Mouse (Mus musculus): ENCODE data around the gene Abcb11.
A peak's percentile ranks its signal among the peaks of the same experiment; 100 is the strongest.

The Abcb11 gene

DNA sequence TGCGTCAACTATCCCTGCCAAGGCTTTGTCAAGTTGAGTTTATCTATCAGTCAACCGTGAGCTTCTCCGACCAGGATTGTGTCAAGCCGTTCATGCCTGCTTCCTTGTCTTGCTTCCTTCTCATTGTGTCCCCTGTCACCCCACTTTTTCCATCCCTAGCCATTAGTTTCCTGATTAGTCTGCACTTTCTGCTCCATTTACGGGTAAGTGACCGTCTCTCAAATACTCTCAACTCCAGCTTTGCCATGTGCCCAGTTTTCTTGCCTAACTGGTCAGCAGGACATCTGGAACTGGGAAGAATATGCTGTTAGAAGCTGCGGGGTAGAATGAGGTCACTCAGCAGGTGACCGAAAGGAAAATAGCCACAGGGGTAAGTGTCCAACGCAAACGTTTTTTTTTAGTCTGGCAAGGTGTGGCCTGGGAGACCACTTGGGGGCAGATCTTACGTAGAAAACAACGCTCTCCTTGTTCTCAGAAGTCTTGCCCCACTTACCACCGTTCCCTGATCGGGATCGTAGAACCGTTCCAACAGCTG is 94.1 kb downstream of the Abcb11 start:
- no peak for DNase-seq

DNA sequence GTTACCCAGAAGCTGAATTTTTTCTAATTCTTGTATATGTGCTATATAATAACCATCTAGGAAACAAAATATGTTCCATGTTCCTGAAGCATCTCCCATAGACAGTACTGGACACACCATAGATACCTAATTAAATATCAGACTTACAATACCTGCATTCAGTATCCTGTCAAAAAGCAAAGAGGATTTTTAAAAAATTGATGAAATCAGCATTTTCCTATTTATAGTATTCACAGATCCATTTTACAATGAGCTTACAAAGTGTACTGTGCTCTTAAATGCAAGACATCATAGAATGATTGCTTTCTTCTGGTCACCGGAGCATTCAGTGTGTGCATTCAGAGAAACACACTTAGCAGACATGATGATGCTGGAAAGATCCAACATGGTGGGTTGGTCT is 95.3 kb downstream of the Abcb11 start:
- DNase-seq = no peak

DNA sequence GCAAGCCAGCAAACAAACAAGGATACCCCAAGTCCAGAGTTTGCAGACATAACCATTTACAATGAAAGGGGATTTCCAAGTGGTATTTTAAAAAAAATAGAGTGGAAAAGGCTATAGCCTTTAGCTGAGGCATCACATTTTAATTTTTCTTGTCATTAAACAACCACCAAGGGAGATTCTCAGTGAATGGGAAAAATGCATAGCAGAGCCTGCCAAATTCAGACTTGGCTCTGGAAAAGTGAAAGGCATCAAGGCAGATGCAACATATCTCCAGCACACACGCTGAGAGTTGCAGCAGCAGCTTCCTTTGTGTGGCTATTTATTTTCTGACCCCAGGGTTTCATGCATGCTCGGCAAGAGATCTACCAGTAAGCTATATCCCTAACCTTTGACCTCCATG is 97.5 kb downstream of the Abcb11 start:
- no peak for DNase-seq

DNA sequence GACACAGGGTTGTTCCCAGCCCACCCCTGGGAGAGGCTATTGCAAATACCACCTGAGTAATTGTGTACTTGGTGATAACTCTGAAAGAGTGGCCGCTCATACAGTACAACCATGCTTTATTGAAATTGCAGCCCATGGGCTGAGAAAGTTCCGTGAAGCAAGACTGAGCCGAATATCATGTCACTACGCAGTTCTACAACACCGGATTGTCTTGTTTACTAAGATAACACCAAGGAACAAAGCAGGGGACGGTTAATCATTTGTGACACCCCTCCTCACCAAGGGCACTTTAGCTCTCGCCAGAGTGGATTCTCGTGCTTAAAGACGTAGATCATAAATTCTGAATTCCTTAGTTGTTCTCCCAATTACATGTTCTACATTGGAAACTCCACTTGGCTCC is 103.1 kb downstream of the Abcb11 start:
- DNase-seq = no peak

DNA sequence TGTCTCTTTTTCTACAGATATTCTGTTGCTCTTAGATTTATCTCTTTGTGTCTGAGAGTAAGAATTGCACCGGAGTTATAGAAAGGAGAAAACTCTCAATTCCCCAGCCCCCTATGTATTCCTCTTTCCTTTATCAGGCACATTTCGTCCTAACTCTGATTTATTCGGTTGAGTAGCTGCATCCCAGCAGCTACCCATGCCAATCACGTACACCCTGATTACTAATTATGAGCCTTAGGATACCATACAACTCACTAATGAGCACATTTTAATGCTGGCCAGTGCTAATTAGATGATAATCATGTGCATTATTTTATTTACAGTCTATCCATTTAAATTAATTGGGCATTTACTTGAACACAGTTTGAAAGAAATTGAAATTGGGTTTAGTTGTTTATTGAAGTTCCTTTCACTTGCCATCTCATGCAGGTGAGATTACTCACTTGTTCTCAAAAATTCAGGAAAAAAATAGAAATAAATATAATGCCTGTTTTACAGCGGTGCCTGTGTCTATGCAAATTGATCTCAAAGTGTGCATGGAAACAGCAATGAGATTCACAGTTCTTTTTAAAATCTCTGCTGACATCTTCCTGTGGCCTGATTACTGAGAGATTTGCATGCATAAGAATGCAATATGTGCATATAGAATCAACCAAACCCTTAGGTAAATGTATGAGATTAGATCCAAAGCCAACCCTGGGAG is 107.3 kb downstream of the Abcb11 start:
- no peak for DNase-seq

DNA sequence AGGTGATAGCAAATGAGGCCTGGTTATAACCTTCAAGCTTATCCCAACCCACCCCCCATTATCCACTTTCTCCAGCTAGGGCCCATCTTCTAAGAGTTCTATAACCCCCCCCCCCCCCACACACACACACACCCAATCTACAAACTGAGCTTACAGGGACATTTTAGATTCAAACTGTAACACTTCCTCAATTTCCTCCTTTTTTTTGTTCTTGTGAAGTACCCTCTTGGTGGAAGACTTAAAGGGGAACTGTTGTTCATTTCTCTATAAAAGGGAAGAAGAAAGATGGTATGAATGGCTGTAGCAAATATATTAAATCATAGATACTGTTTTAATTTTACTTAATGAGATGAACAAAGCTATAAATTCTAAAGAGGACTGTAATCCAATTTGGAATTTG is 110.3 kb downstream of the Abcb11 start:
- no peak for DNase-seq

DNA sequence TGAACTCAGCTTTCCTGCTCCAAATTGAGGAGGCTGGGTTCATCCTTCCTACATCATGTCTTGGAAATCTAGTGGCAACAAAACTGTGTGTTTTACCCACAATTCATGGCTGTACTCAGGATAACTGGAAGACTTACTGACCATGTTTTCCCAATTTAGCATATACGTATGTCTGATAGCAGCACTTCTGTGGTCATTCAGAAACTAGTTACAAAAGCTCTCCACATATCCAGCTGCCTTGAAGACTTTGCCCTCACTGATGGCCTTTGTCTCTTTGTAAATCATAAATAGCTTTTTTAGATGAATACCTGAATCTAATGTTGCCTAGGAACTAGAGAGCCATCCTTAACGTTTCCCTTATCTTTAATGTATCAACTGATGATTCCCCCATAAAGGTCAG is 112.3 kb downstream of the Abcb11 start:
- DNase-seq = no peak

DNA sequence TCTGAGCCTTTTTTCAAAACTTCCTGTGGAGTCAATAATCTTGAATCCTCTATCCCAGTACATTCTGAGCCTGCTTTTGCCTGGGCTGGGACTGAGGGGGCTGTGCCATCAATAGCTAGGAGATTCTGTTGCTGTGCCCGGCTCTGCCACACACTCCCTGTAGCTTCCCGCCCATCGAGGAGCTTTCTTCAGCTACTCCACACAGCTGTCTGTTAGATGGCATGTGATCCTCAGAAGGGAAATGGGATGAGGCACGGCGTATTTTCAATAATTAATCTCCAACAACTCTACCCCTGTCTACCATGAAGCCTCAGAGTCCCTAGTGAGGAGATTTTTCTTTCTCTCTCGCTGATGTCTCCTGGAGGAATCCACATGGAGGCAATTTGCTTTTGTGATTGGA is 113.8 kb downstream of the Abcb11 start:
- DNase-seq = no peak

DNA sequence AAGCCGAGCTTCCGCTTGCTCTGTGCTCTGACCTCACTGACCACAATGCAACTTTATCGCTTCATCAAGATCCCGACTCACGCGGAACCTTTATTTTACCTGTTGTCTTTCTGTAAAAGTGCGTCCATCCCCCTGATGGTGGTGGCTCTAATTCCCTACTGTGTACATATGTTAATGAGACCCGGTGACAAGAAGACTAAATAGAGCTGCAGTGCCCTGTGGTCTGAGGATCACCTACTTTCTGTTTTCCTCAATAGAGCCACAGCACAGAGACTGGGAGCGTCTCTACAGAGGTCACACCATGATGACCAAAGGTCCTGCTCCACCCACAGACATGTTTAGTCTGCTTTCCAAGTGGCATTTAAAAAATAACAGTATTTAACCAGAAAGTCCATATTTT is 115.5 kb downstream of the Abcb11 start:
- DNase-seq = no peak

DNA sequence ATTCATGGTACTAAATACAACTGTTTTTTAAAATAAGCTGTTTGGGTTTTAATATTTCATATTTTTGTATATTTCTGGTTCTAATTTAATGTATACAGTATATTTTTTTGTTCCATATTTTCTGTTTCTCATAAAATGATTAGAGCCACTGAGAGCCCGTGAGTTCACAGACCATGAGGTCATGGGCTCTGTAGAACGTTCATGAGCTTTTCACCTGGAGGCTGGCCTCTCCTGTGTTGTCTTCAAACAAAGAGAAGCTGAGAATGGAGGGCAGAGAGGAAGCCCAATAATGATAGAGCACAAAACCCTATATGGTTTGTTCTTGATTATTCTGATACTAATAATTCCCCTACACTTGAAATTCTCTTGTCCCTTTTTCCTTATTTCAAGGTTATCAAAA is 117.7 kb downstream of the Abcb11 start:
- DNase-seq = no peak

DNA sequence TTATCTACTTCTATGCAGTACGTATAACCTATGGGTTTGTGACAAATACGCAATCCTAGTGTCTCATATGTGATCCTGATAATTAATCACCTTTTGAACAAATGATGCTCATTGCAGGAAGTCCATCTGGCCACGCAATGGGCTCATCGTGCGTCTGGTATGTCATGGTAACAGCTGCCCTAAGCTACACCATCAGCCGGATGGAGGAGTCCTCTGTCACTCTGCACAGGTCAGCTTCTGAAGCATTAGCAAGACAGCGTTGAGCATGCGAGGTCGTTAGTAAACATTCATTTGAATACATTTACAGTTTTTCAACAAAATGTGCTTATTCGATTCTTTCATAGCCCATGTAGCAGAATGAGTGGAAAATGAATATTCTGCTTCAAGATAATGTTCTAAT is 119.6 kb downstream of the Abcb11 start:
- DNase-seq = no peak

DNA sequence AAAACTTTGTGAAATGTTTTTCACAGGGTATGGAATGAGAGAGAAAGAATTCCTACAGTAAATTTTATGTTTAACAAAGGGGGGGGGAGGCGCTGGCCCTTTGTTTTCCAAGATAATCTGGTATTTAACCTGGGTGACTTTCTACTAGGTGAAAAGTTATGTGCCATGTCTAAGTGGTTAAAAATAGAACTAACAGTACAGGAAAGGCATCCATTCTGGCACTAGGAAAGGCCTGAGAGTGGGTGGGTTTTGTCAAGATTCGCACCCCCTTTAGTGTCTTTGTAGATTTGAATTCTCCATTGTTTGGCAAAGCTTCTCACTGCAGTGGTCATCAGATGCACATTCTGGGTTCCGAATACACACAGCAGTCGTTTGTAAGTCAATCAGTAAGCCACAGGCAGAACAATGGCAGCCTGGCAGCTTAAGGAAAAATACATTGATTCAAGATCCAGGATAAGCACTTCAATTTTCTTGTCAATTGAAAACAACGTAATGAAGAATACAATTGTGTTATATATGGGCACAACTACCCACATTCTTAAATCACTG is 120.5 kb downstream of the Abcb11 start:
- DNase-seq = no peak

DNA sequence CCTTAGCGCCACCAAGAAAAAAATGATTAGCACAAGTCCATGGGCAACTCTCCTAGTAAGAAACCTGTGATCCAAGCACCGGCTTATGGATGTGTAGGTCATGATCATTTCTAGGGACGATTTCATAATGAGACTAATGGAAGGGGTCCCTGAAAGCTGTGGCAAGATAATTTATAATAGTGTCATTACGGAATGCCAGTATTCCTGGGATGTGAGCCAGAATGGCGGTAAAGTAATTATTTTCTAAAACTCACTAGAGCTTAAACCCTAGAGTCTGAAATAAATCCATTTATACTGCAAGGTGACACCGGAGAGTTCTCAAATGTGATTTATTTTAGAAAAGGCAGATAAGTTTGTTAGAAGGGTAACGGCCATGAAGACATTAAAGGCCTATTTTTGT is 127.2 kb downstream of the Abcb11 start:
- DNase-seq = no peak

DNA sequence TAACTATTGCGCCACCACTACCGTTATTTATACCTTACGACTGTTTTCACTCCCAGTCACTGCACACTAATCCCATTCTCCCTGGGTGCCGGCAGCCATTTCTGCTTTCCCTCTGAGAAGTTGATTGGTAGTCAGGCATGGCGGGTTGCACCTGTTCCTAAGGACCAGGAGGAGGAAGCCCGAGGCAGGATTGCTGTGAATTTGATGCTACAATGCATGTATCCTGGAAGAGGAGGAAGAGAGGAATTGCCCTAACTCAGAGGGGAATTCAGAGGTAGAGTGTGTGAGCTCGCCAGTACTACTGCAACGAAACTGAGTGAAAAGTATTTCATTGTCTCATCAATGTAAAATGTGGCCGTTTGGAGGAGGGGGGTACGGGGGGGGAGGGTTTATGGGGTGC is 129.8 kb downstream of the Abcb11 start:
- no peak for DNase-seq

DNA sequence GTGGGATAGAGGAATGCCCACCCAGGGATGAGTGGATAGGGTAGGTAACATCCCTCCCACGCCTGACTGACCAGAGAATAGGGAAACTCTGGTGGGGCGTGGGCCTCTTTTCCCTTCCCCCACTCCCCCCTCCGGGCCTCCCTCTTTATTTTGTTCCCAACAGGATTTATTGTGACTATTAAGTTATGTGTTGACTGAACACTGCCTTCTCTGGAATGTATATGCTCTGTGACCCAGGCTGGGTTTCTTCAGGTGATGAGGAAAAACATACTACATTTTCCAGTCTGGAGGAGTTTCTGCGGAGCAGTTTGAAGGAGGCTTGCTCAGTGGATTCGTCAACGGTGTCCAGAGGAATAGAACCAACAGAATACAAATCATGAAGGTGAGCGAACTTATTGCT is 131.6 kb downstream of the Abcb11 start, which contains the start of gene G6pc2:
G6pc2 (plus strand) TSS at position 301 of the 400 bp plus-strand sequence.
- DNase-seq = no peak

DNA sequence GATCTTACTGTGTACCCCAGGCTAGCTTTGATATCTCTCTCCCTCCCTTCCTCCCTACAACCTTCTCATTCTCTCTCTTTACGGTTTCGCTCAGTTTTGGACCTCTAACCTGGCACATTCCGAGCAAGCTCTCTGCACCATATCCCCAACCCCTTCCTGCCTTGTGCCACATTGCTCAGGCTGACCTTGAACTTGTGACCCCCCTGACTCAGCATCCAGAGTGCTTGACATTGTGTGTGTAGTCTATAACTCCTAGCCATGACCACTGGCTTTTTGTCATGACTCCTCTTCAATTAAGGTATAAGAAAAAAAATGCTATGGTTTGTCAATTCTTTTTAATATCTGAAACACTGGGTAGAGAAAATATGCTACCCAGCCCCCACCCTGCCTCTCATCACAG is 132.7 kb downstream of the Abcb11 start:
- no peak for DNase-seq

DNA sequence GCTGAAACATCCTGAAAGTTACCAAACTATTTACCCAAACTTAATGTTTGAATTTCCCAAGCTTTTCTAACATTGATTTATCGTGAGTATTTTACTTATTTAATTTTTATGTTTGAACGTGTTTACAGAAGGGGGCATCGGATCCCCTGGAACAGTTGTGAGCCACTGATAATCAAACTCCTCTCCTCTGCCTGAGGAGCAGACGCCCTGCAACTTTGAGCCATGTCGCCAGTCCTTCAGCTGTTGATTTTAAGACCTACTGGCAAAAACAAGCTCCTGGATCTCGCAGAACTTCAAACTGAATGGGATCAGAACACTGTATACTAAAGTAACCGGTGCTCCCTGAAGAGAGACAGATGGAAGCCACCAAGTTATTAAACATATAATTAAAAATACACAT is 135.9 kb downstream of the Abcb11 start:
- DNase-seq = no peak

DNA sequence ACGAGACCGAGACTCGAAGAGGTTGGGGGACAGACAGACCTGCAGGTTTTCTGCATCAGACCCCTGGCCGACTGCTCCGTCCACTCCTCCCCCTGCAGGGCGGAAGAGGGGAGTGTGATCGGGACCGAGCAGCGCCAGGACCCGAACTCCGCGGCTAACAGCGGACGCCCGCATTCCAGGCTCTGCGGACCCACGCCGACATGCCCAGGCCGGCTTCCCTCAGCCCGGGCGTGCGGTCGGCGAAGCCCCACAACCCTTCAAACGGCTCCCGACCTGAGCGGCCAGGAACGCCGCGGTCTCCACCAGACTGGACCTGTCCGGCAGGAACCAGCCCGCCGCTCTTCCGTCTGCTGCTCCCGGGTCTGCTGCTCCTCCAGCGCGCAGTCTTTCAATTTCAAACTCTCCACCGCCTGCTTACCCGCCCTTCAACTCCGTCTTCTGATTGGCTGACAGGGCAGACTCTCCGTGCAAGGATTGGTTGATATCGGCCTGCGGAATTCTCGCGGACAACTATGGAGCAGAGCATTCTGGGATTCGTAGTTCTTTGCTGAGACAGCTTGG is 136.5 kb downstream of the Abcb11 start, which contains the start of gene Spc25:
Spc25 (minus strand) TSS at position 404 of the 561 bp plus-strand sequence.
- DNase-seq = peak; percentile 91

DNA sequence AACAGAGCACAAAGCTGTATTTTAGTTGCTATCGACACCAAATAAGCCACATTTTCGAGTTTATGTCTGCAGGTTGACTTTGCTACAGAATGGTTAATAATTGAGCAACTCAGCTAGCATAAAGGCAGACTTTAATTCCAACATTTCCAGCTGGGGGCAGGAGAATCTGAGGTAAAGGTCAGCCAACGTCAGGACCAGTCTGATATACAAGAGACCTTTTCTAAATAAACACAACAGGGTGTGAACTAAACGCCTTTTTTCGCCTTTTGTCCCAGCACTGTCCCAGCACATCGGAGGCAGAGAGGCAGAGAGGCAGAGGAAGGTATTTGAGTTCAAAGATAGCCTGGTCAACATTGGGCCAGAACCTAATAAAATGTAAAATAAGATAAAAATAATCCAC is 137.2 kb downstream of the Abcb11 start:
- DNase-seq = no peak

DNA sequence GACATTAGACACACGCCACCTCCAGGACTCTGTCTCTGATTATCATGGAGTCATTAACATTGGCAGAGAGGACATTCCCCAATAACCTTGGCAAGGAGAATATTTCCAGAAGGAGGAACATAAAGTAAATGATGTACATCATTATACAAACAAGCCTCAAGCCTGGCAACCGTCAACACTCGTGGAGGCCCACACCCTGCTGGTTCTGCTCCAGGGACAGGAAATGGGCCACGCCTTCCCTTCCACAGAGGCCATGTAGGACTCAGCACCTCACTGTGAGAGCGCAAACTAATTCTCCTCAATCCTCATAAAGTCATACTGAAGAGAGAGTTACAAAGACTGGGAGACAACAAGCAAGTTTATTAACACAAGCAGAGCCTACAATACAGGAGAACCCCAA is 148.9 kb downstream of the Abcb11 start:
- no peak for DNase-seq

DNA sequence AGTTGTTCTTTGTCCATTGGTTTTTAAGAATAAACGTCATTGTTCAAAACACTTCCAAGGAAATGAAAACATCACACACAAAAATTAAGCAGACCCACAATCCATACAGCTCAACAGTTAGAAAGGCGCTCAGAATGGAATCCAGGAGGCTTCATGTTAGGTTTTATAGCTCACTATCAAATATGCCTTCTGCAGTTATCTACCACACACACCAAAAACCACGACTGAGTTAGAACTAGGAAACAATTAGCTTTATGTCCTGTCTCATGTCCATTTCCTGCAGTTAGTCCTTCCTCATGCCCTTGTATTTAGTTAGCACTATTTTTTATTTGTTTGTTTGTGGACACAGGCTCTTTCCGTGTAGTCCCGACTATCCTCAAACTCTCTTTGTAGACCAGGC is 151.4 kb downstream of the Abcb11 start:
- DNase-seq = no peak

DNA sequence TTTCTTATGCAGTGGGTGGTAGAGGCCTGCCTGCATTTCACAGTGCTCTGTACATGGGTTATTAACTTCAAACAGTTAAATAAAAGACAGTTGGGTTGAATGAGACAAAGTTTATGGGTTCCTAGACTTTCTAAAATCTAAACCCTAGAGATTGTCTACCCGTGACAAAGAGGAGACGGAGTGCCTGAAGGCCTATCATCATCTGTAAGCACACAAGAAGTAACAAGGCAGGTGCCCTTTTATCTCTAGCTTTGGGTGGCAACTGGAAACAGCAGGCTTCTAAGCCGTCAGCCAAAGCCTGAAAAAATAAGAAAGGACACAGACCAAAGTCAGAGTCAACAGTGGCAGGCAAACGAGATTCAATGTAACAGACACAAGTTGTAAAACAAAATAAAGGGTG is 153.2 kb downstream of the Abcb11 start:
- DNase-seq = no peak

DNA sequence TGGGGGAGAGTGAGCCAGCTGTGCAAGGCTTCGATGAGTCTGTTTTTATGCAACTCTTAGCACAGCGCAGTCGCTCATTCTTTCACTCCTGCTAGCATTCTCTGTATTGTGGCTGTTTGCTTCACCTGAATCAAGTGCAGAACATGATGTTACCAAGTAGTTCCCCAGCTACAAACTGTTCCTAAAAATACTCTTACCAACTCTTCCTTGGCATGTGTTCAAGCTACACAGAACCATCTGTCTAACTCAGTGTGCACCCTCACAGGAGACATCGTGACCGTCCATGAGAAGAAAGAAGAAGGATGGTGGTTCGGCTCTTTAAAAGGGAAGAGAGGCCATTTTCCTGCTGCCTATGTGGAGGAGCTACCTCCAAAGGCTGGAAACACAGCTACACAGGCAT is 153.7 kb downstream of the Abcb11 start:
- DNase-seq = no peak

Measured in thymus, postnatal 14 days (tissue).